25 mouse cellular contexts compared by ENCODE assay signal in genomic region chr13:97666761-97667160, GRCm38 (mm10).
DNase-seq lines count a peak whose midpoint lies in the region; ATAC-seq and TF ChIP-seq lines count a peak whose summit lies in the region.
"Had no signal": no experiment of that assay in that cellular context is flagged by ENCODE, and none has a peak within 500 bp of the region (broad histone marks: within the 10 kb centered on the region; RNA-seq: fewer than 3 reads in every experiment).

No protein-coding gene starts in this region.

- ATAC-seq in intestine, embryonic 16.5 days: no peak
- ATAC-seq: CD4-positive, CD25-positive, alpha-beta regulatory T cell, adult 4 months; forebrain, embryonic 15.5 days; hindbrain, embryonic 16.5 days had no signal

- no peak for TF ChIP-seq POLR2A in kidney, adult 2 months (IDR thresholded peaks at IDR 0.05; ENCODE audit: low read depth, low read length)
- TF ChIP-seq POLR2A in cortical plate, adult 2 months (IDR thresholded peaks at IDR 0.05; ENCODE audit: extremely low read depth, insufficient read depth, low read length): no peak

- H3K9me3 ChIP-seq in intestine, embryonic 16.5 days (ENCODE audit: control insufficient read depth, low read length): no peaks in the 10 kb centered on the region
- H3K9me3 ChIP-seq: embryonic facial prominence, embryonic 13.5 days; forebrain, embryonic 15.5 days; G1E; heart, embryonic 10.5 days; midbrain, embryonic 12.5 days; neural tube, embryonic 15.5 days had no signal

- H3K36me3 ChIP-seq in kidney, adult 2 months (ENCODE audit: control insufficient read depth, insufficient read depth, low read length): no peaks in the 10 kb centered on the region
- H3K36me3 ChIP-seq in intestine, embryonic 16.5 days (ENCODE audit: control insufficient read depth, insufficient read depth, low read length): no peaks in the 10 kb centered on the region
- H3K36me3 ChIP-seq: embryonic facial prominence, embryonic 13.5 days; forebrain, embryonic 15.5 days; G1E; heart, embryonic 10.5 days; midbrain, embryonic 12.5 days; neural tube, embryonic 15.5 days had no signal

- peak; percentile 50 for DNase-seq in kidney, adult 2 months
- DNase-seq in kidney, postnatal 25 days: no peak
- DNase-seq in urinary bladder, postnatal 25 days (ENCODE audit: low spot score): peak; percentile 9
- no peak for DNase-seq in urinary bladder, adult 2 months (ENCODE audit: low spot score)
- DNase-seq in retina, postnatal 1 day: no peak
- no peak for DNase-seq in spleen, adult 18-20 months
- DNase-seq: adrenal gland, postnatal 10 days; cerebellum, adult 2 months; gastrocnemius, postnatal 14 days; kidney, adult 11 months; kidney, postnatal 36 days; liver; lung, adult 2 months; thymus, adult 2 months had no signal

- no peak for TF ChIP-seq CTCF in kidney, adult 2 months (conservative IDR thresholded peaks at IDR 0.05; ENCODE audit: insufficient read depth, insufficient read length, low read depth, low read length)
- no peak for TF ChIP-seq CTCF in cortical plate, adult 2 months (IDR thresholded peaks at IDR 0.05; ENCODE audit: extremely low read depth, insufficient read depth, low read length)

- no peak overlapping the region for H3K9ac ChIP-seq in intestine, embryonic 16.5 days (ENCODE audit: low read depth, low read length)
- H3K9ac ChIP-seq: embryonic facial prominence, embryonic 13.5 days; forebrain, embryonic 15.5 days; midbrain, embryonic 12.5 days; neural tube, embryonic 15.5 days had no signal

- H3K4me1 ChIP-seq in kidney, adult 2 months (ENCODE audit: control insufficient read depth, insufficient read depth, low read length): no peaks in the 10 kb centered on the region
- H3K4me1 ChIP-seq in cortical plate, adult 2 months (ENCODE audit: control insufficient read depth, insufficient read depth, low read length): peaks cover 2% of the 10 kb centered on the region
- no peaks in the 10 kb centered on the region for H3K4me1 ChIP-seq in intestine, embryonic 16.5 days (ENCODE audit: control insufficient read depth, insufficient read depth, low read length)

- 78% methylated on average over 4 of the region's 4 CpGs for whole genome bisulfite sequencing in kidney, adult 2 months
- 91% methylated on average over 4 of the region's 4 CpGs for WGBS in intestine, embryonic 16.5 days

- H3K4me3 ChIP-seq in kidney, adult 2 months (ENCODE audit: insufficient read depth, low read depth, low read length): no peak overlapping the region
- H3K4me3 ChIP-seq in cortical plate, adult 2 months (ENCODE audit: insufficient read depth, low read length): no peak overlapping the region
- no peak overlapping the region for H3K4me3 ChIP-seq in intestine, embryonic 16.5 days (ENCODE audit: low read length)
- H3K4me3 ChIP-seq: embryonic facial prominence, embryonic 13.5 days; forebrain, embryonic 15.5 days; heart, embryonic 10.5 days; midbrain, embryonic 12.5 days; neural tube, embryonic 15.5 days had no signal

- H3K27me3 ChIP-seq in kidney, adult 2 months (replicated peaks; ENCODE audit: control insufficient read depth, insufficient read depth, low read length): no peaks in the 10 kb centered on the region
- no peaks in the 10 kb centered on the region for H3K27me3 ChIP-seq in intestine, embryonic 16.5 days (replicated peaks; ENCODE audit: control insufficient read depth, insufficient read depth, low read length)
- H3K27me3 ChIP-seq: embryonic facial prominence, embryonic 13.5 days; forebrain, embryonic 15.5 days; midbrain, embryonic 12.5 days; neural tube, embryonic 15.5 days had no signal

- H3K27ac ChIP-seq in kidney, adult 2 months (ENCODE audit: insufficient read depth, low read depth, low read length): no peak overlapping the region
- H3K27ac ChIP-seq in cortical plate, adult 2 months (ENCODE audit: insufficient read depth, low read length): peak overlapping the region; percentile 4; the same call in 1 of the 2 replicates
- H3K27ac ChIP-seq in intestine, embryonic 16.5 days (ENCODE audit: low read length): no peak overlapping the region
- H3K27ac ChIP-seq: embryonic facial prominence, embryonic 13.5 days; forebrain, embryonic 15.5 days; heart, embryonic 10.5 days; macrophage; midbrain, embryonic 12.5 days; neural tube, embryonic 15.5 days had no signal

- H3K4me2 ChIP-seq in intestine, embryonic 16.5 days (ENCODE audit: low read depth, low read length): no peak overlapping the region
- H3K4me2 ChIP-seq: embryonic facial prominence, embryonic 13.5 days; forebrain, embryonic 15.5 days; midbrain, embryonic 12.5 days; neural tube, embryonic 15.5 days had no signal

Comparison
In these comparisons a context has a peak if more than half of its experiments do, and no peak if none do; other contexts are left out.
1. DNase-seq: peak in kidney, adult 2 months (single experiment) and urinary bladder, postnatal 25 days (single experiment); none in kidney, postnatal 25 days (0 of 2), urinary bladder, adult 2 months (single experiment), retina, postnatal 1 day (single experiment) and spleen, adult 18-20 months (0 of 2).